Comparison of ENCODE assay signal across 8 mouse cellular contexts in the genomic region with DNA sequence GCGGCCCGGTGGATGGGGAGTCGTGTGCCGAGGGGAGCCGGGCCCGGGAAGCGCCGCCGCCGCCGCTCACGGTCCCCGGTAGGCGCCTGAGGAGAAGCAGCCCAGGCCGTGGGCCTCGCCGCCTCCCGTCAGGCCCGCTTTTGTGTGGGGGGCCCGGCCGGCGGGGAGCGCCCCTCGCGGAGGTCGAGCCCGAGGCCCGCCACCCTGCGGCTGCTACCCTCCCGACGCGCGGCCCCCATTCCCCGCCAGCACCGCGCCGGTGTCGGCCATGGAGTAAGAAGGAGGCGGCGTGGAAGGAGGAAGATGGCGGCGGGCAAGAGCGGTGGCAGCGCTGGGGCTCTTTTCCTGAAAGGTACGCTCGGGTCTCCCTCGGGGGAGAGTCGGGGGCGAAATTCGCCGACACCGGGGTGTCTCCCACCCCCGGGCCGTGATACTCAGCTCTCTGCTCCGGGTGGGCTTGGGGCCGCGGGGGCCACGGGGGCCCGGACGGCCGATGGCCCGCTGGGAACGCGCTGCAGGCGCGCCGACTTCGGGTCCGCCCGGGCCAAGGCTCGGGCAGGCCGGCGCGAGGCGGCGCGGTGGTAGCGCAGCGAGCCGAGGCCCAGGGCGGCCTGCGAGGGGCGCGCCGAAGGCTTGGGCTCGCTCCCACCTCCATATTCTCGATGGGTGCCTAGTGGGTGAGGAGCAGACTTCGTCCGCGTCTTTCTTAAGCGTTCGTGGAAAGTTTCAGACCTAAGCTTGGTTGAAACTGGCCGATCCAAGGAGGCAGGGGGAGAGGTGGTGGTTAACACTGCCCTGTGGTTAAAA. TPM values are rescaled to one million over a fixed set of nuclear protein-coding genes. Genes with fewer than 3 reads are reported as not detected.
DNase-seq lines count a peak whose midpoint lies in the region; ATAC-seq lines count a peak whose summit lies in the region.

No protein-coding gene starts in this region.

- peak; percentile 60 for ATAC-seq in CD4-positive, CD25-positive, alpha-beta regulatory T cell, adult 4 months
- peak; percentile 85 for ATAC-seq in forebrain, embryonic 11.5 days (replicated peaks; ENCODE audit: low FRiP score)
- ATAC-seq in heart, embryonic 16.5 days (replicated peaks; ENCODE audit: extremely low read depth, insufficient read depth, low FRiP score), result peak; percentile 75
- ATAC-seq in liver, embryonic 15.5 days (ENCODE audit: insufficient read depth), result peak; percentile 84
- ATAC-seq in stomach, embryonic 14.5 days (ENCODE audit: insufficient number of reproducible peaks, insufficient read depth, low FRiP score, low read depth), result peak; percentile 80

- H3K4me2 ChIP-seq in forebrain, embryonic 11.5 days (ENCODE audit: low read depth, low read length, severe bottlenecking), result peak overlapping the region; percentile 57
- H3K4me2 ChIP-seq in heart, embryonic 16.5 days (ENCODE audit: low read depth, low read length), result peak overlapping the region; percentile 65
- peak overlapping the region; percentile 88 for H3K4me2 ChIP-seq in liver, embryonic 15.5 days
- peak overlapping the region; percentile 55 for H3K4me2 ChIP-seq in stomach, embryonic 14.5 days (replicated peaks; ENCODE audit: low read depth, low read length)

- DNase-seq in c-Kit-negative CD71-positive TER-119-positive erythroid progenitor cells, embryonic 14.5 days (ENCODE audit: low read depth, low spot score), result peak; percentile 63
- peak; percentile 87 for DNase-seq in forebrain, embryonic 11.5 days (ENCODE audit: low spot score)
- peak; percentile 61 to 73 for DNase-seq in kidney, postnatal 25 days
- peak; percentile 89 for DNase-seq in neural tube, embryonic 10.5 days (ENCODE audit: extremely low spot score, low spot score)

- under 1% methylated on average over 82 of the region's 93 CpGs for WGBS in forebrain, embryonic 11.5 days
- under 1% methylated on average over 88 of the region's 93 CpGs for WGBS in heart, embryonic 16.5 days
- WGBS in liver, embryonic 15.5 days (ENCODE audit: insufficient replicate concordance), result under 1% methylated on average over 91 of the region's 93 CpGs
- under 1% methylated on average over 80 of the region's 93 CpGs for WGBS in stomach, embryonic 14.5 days

- H3K4me1 ChIP-seq in forebrain, embryonic 11.5 days (replicated peaks; ENCODE audit: control insufficient read depth, insufficient read depth, low read length), result no peaks in the 10 kb centered on the region
- H3K4me1 ChIP-seq in heart, embryonic 16.5 days (ENCODE audit: control insufficient read depth, insufficient read depth, low read length), result peaks cover 29% of the 10 kb centered on the region
- peaks cover 42% of the 10 kb centered on the region for H3K4me1 ChIP-seq in liver, embryonic 15.5 days (replicated peaks)
- H3K4me1 ChIP-seq in stomach, embryonic 14.5 days (ENCODE audit: control insufficient read depth, insufficient read depth, low read length), result peaks cover 8% of the 10 kb centered on the region

- peak overlapping the region; percentile 100 for H3K9ac ChIP-seq in forebrain, embryonic 11.5 days (ENCODE audit: low read length)
- H3K9ac ChIP-seq in heart, embryonic 16.5 days (ENCODE audit: low read length), result peak overlapping the region; percentile 100
- peak overlapping the region; percentile 93 for H3K9ac ChIP-seq in liver, embryonic 15.5 days
- H3K9ac ChIP-seq in stomach, embryonic 14.5 days (replicated peaks; ENCODE audit: low read depth, low read length), result peak overlapping the region; percentile 100

- peak overlapping the region; percentile 99 for H3K27ac ChIP-seq in forebrain, embryonic 11.5 days (ENCODE audit: low read depth, low read length)
- H3K27ac ChIP-seq in heart, embryonic 16.5 days (ENCODE audit: low read length), result peak overlapping the region; percentile 100
- H3K27ac ChIP-seq in liver, embryonic 15.5 days (replicated peaks), result peak overlapping the region; percentile 92
- H3K27ac ChIP-seq in stomach, embryonic 14.5 days (ENCODE audit: low read length), result peak overlapping the region; percentile 100

- H3K36me3 ChIP-seq in forebrain, embryonic 11.5 days (ENCODE audit: control insufficient read depth, insufficient read depth, low read length), result no peaks in the 10 kb centered on the region
- no peaks in the 10 kb centered on the region for H3K36me3 ChIP-seq in heart, embryonic 16.5 days (ENCODE audit: control insufficient read depth, insufficient read depth)
- H3K36me3 ChIP-seq in liver, embryonic 15.5 days (replicated peaks), result no peaks in the 10 kb centered on the region
- no peaks in the 10 kb centered on the region for H3K36me3 ChIP-seq in stomach, embryonic 14.5 days (ENCODE audit: control insufficient read depth, insufficient read depth, low read length)

- H3K9me3 ChIP-seq in forebrain, embryonic 11.5 days (ENCODE audit: control insufficient read depth, low read length), result no peaks in the 10 kb centered on the region
- H3K9me3 ChIP-seq in heart, embryonic 16.5 days (replicated peaks; ENCODE audit: control insufficient read depth, low read length), result peaks cover 10% of the 10 kb centered on the region
- no peaks in the 10 kb centered on the region for H3K9me3 ChIP-seq in liver, embryonic 15.5 days (replicated peaks)
- peaks cover 4% of the 10 kb centered on the region; the same call in 1 of the 2 replicates for H3K9me3 ChIP-seq in stomach, embryonic 14.5 days (ENCODE audit: control insufficient read depth, low read depth, low read length)

- peak overlapping the region; percentile 91 for H3K4me3 ChIP-seq in forebrain, embryonic 11.5 days (ENCODE audit: low read depth, low read length)
- peak overlapping the region; percentile 98 for H3K4me3 ChIP-seq in heart, embryonic 16.5 days (ENCODE audit: low read length)
- H3K4me3 ChIP-seq in liver, embryonic 15.5 days (replicated peaks), result peak overlapping the region; percentile 95
- peak overlapping the region; percentile 97 for H3K4me3 ChIP-seq in stomach, embryonic 14.5 days (ENCODE audit: low read depth, low read length)

- no peaks in the 10 kb centered on the region for H3K27me3 ChIP-seq in forebrain, embryonic 11.5 days (ENCODE audit: control insufficient read depth, insufficient read depth, low read length)
- H3K27me3 ChIP-seq in heart, embryonic 16.5 days (ENCODE audit: control insufficient read depth, insufficient read depth, low read length), result no peaks in the 10 kb centered on the region
- no peaks in the 10 kb centered on the region for H3K27me3 ChIP-seq in liver, embryonic 15.5 days
- no peaks in the 10 kb centered on the region for H3K27me3 ChIP-seq in stomach, embryonic 14.5 days (ENCODE audit: control insufficient read depth, insufficient read depth, low read length)

RNA-seq across cellular contexts. Expression of a gene that starts 0.7 kb away (rescaled TPM):
- 10 to 100 TPM; 57.7 to 74.1 TPM for polyA plus RNA-seq in CD4-positive, CD25-positive, alpha-beta regulatory T cell, adult 4 months (2017; shearing (Covaris generic))
- polyA plus RNA-seq in forebrain, embryonic 11.5 days (2014; fragmentation: Nextera tagmentation; extraction: Ambion mirVana), result 65.9 and 67.1 TPM in 2 replicates
- 30.4 and 32.0 TPM in 2 replicates for polyA plus RNA-seq in heart, embryonic 16.5 days (2015; fragmentation: Nextera tagmentation; extraction: Ambion mirVana)
- 13.0 TPM in 2 replicates for polyA plus RNA-seq in liver, embryonic 15.5 days (2015; fragmentation: Nextera tagmentation; extraction: Ambion mirVana)
- polyA plus RNA-seq in stomach, embryonic 14.5 days (2014; fragmentation: Nextera tagmentation; extraction: Ambion mirVana), result 76.8 and 78.7 TPM in 2 replicates

RNA-seq across cellular contexts. Expression of a gene that starts 54.8 kb away (rescaled TPM):
- 1 to 10 TPM in 1 of 2 experiments, under 1 TPM in 1; 0.29 to 1.6 TPM for polyA plus RNA-seq in CD4-positive, CD25-positive, alpha-beta regulatory T cell, adult 4 months (2017; shearing (Covaris generic))
- polyA plus RNA-seq in forebrain, embryonic 11.5 days (2014; fragmentation: Nextera tagmentation; extraction: Ambion mirVana), result 11.6 and 13.6 TPM in 2 replicates
- polyA plus RNA-seq in heart, embryonic 16.5 days (2015; fragmentation: Nextera tagmentation; extraction: Ambion mirVana), result 32.1 and 37.9 TPM in 2 replicates
- 0.67 and 0.90 TPM in 2 replicates for polyA plus RNA-seq in liver, embryonic 15.5 days (2015; fragmentation: Nextera tagmentation; extraction: Ambion mirVana)
- 10.9 and 12.7 TPM in 2 replicates for polyA plus RNA-seq in stomach, embryonic 14.5 days (2014; fragmentation: Nextera tagmentation; extraction: Ambion mirVana)

Comparison
In these comparisons a context has a peak if more than half of its experiments do, and no peak if none do; other contexts are left out.
1. Peak in every context shown above with its lines: DNase-seq, ATAC-seq, H3K4me3 ChIP-seq and H3K27ac ChIP-seq.